Mouse (Mus musculus): ENCODE measurements around the gene Plpp1.

Plpp1 gene

DNA sequence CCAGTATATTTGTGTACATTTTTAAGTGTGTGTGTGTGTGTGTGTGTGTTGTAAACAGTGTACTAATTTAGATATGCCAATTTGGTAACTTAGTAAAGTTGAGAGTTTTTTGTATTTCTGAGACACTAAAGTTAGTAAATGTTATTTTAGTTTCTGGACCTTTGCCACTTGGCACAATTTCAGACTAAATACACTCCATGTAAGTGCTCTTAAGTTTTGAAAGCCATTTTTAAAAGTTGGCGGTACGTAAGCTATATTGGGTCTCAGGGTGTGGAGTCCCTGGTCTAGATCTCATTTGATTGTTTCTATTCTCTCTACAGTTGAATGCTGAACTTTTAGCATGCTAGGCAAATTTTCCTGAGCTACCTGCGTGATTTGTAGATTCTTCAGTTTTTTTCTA, 17.5 kb downstream of the Plpp1 start:
- DNase-seq, result no peak

DNA sequence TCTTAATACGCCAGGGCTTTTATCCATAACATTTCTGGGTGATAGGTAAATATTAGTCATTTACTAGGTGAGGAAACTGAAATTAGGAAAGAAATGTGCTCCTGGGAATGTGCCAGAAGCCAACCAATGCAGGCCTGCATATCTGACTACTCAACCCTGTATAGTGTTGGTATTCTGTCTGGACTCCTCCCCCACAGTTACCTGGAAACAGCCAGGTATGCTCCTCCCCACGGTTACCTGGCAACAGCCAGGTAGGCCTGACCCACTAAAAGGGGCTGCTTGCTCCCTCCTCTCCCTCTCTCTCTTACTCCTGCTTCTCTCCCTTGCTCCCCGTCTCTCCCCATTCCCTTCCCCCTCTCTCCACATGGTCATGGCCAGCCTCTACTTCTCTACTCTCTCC, 21.8 kb downstream of the Plpp1 start:
- DNase-seq, result no peak

DNA sequence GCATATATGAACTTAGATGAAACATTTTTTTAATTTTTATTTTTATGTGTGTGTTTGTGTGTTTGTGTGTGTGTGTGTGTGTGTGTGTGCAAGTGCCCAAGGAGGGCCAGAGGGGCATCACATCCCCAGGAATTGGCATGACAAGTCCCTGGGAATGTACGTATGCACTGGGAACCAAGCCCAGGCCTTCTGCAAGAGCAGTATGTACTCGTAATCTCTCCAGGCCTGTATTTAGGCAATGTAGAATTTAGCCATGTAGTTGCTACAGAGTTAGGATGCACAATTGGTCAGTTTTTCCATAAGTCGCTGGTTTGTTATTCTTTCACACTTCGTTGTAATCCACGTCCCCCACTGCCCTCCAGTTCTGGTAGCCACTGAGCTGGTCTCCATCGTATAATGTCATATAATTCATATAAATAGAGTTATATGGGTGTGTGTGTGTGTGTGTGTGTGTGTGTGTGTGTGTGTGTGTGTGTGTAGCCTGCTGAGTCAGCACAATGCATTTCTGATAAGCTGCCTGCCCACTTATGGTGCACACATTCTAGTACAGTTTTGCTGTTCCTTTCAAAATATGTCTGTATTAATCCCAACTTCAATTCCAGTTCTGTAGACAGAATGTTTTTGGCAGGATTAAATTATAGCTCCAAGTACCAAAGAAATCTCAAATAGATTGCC, 22.8 kb downstream of the Plpp1 start:
- DNase-seq, result no peak

DNA sequence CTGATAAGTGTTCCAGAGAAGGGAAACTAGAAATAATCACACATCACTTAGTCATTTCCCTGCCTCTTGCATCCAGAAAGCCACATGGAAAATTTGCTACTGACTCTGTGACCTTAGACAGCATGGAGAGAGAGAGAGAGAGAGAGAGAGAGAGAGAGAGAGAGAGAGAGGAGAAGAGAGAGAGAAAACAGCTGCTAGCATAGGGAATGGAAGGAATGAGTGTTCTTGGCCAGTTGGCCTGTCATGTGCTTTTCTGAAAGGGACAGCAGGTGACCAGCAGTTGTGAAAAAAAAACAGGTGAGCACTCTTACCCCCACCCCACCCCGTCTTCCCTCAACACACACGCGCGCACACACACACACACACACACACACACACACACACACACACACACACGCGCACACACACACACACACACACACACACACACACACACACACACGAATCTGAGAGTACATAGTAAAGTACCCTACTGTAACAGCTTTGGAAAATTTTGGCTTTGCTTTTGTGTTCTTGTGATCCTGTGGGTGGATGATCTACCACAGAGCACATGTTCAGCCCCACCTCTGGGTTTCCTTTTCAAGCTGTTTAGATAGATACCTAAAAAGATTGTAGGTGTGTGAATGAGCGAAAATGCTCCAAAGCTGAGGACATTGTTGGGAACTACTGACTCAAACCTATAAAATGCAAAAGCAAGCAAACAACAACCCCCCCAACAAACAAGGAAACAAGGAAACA, 23.5 kb downstream of the Plpp1 start:
- no peak for DNase-seq

DNA sequence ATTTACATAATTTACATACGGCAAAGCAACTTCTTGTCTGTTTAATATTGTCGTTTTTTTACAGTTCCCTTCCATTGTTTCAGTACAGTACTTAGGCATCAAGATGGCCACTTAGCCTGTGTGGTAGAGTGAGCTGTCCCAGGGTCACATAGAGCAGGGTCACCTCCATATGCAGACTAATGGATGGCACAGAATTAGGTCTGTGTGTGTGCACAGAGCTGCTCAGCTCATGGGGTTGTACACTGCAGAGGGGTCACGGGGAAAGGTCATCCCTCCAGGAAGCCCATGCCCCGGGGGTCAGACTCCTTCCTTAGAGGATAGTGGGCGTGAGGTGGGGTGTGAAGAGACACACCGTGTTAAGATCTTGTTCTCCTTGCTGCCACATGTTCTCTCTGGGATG, 24.9 kb downstream of the Plpp1 start:
- no peak for DNase-seq

DNA sequence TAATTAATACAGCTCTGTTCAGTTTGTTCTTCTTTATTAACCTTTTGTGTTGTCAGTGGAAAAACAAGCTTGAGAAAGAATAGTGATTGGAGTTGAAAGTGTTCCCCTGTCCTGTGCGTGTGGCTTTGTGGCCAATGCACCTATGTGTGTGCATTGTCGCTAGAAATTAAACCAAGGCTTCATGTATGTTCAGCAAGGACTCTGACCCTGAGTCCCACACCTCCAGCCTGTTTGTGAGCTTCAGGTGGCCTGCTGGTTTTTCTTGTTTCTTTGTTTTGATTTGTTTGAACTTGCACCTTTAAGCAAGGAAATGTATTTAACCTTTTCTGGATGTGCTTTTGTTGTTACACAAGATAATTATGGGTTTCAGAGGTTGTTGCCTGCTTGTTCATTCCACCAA, 29.0 kb downstream of the Plpp1 start:
- no peak for DNase-seq

DNA sequence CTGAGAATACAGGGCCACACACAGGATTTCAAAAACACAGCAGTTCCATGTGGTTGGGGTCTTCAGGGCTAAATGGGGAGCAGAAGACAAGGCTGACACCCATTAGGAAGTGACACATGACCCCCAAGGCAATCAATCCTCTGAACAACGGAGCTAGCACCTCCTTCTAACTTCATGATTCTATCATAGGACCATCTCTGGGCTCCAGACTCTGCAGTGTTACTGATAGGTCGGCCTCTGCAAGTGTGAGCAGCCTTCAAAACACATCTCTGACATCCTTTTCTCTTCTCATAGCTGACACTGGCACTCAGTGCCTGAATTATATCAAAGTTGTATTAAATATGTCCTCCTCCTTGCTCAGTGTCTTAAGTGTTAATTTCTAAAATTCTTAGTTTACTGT, 32.0 kb downstream of the Plpp1 start:
- DNase-seq, result no peak

DNA sequence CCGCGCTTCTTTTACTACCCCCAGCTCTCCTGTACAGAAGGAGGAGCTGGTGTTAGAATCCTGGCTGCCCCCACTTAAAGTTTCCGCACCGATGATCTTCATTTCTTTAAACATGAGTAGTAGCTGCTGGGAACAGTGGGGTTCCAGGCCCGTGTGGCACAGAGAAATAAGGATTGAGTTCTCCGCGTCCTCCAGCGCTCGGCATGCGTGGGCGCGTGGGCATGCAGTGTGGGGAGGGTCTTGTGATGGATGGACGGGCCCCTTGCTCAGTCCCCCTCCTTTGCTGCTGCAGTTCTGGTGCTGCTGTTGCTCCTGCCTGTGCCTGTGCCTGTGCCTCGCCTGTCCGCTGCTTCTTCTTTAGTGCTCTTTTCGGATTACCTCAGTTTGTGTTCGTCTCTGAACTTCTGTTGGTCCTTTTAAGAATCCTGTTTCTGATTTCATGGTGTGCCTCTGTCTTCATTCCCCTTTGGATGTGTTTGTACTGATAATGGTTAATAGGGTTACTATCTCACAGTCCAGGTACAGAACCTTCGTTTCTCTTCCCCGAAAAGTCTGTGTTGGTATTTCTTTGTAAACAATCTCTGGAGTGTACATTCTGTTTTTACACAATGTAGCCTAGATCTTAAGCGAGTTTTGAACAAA, 32.8 kb downstream of the Plpp1 start:
- no peak for DNase-seq

DNA sequence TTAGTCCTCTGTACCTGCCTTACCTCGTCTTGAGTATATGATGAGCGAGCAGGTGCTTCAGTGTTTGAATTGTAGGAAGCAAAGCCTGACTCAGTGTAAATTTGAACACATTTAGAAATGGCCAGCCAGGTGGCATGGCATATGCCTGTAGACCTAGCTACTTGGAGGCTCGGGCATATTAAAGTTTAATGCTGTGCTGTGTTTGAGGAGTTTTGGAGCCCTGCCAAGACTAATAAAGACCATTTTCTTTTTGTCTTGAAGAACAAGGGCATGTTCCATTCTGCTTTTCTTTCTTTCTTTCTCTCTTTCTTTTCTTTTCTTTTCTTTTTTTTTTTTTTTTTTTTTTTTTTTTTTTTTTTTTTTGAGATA, 33.3 kb downstream of the Plpp1 start:
- no peak for DNase-seq

DNA sequence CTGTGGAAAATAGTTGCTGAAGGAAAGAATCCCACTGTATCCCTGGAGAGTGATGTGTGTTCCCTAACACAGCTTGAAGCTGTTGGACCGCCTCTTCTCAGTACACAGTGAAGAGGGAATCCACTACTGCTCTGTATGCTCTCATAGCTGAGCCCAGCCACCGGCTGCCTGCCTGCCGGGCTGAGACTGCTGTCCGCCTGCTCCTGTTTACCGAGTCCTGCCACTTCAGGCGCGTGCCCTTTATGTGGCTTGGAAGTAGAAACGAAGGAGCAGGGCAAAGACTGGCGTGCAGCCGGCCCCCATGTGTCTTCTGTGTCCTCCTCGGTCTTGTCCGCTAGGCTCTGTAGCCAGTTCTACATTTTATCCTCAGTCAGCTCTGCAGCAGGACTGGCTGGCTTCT, 34.5 kb downstream of the Plpp1 start:
- no peak for DNase-seq

DNA sequence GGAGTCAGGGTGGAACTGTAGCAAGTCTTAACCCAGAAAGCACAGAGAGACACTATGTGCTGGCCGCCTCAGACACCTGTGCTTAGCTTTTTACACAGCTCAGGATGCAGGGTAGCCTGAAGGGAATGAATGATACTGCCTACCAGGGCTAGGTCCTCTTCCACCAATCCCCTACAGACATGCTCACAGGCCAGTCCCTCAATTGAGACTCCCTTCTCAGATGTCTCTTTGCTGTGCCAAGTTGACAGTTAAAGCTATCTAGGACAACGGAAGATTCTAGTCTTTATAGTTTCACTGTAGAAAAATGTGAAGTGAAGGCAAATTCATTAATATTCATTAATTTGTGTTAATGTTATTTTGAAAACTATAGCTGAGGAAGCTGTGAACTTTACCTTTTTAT, 36.4 kb downstream of the Plpp1 start:
- no peak for DNase-seq

DNA sequence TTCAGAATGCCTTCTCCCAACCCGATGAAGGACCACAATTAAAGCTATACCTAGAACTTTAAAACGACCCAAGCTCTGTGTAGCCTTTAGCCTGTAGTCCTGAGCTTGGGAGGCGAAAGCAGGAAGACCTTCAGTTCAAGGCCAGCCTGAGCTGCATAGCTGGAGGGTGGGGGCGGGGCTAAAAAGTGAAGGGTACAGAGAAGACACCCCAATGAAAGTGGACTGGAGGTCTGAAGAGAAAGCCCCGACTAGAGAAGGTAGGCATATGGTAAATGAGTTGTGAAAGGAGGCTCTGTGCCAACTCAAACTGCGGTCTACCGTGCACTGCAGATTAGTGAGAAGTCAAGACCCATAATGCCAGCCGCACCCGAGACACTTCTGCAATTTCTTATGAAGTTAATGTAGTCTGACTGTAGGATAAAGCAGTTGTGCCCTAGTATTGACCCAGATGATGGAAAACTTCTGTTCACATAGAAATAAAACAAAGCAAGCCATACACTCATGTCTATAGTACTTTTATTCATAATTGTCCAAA, 37.1 kb downstream of the Plpp1 start:
- DNase-seq, result no peak

DNA sequence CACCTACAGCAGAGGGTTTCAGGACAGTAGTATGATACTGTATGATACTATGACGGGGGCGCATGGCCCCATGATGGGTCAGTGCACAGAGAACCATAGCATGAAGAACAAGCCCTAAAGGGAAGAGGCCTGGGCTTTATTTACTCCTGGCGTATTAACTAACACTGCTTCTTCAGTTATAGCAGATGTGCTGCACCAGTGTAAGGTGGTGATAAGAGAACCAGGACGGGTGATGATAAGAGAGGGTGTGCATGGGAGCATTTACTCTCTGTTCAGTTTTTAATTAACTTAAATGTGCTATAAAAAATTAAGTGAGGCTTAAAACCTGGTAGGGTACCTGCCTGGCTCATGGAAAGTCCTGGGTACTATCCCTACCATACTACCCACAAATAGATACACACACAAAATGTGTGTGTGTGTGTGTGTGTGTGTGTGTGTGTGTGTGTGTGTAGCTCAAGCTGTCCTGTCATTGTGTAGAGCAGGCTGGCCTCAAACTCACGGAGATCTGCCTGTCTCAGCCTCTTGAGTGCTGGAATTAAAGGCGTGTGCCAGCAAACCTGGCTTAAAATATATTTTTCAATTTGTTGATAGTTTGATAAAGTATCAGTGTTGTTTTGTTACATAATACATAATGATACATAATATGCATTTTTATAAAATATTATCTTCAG, 38.1 kb downstream of the Plpp1 start:
- DNase-seq, result no peak

DNA sequence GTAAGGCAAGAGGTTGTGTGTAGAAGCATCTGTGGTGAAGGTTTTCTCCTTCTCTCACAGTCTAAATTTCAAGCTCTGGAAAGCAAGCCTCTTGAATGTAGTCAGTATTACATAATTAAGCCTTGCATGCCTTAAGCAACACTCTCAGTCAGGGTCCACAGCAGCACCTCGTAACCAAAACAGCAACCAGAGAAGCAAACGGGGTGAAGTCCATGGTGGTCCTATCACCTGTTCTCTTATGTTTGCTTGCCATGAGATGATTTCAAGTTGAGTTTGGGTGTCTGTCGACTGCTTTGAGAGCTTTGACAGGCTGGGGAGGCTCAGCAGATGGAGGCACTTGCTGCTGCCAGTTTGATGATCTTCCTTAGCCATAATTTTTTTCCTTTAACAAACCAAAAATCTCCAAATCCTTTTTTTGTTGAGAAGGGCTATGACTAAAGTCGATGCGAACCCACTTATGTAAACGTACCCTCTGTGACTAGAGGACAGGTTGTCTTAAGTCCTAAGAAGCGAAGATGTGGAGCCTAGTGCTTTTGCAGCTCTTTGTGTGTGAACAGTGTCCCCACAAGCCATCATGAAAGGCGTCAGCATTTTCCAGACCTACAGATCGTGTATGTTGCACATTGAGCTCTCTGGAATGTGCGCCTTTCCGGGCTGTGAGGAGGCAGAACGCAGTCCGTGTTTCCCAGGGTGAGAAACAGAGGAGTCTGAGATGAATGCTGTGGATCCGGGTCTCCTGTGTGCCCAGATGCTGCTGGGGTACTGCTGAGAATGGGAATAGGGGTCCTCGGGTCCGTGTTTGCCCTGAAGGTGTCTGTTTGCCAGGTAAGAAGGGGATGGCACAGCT, 39.9 kb downstream of the Plpp1 start:
- DNase-seq, result peak; percentile 45

DNA sequence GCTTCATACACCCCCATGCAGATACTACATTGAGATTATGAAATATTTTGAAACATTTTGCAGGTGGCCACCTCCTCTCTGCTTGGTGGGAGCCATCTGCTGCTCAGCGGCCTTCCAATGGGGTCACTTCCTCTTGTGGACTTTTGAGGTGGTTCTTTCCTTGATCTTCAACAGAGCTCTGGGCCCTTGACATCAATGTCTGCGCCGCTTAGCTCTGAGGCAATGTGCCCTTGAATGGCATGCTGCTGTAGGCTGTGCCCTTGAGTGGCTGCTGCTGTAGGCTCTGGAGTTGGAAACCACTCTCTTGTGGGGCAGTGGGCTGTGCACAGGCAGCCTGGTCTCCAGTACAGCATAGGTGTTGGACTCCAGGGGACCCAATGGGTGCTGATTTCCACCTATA, 45.3 kb downstream of the Plpp1 start:
- DNase-seq, result no peak

DNA sequence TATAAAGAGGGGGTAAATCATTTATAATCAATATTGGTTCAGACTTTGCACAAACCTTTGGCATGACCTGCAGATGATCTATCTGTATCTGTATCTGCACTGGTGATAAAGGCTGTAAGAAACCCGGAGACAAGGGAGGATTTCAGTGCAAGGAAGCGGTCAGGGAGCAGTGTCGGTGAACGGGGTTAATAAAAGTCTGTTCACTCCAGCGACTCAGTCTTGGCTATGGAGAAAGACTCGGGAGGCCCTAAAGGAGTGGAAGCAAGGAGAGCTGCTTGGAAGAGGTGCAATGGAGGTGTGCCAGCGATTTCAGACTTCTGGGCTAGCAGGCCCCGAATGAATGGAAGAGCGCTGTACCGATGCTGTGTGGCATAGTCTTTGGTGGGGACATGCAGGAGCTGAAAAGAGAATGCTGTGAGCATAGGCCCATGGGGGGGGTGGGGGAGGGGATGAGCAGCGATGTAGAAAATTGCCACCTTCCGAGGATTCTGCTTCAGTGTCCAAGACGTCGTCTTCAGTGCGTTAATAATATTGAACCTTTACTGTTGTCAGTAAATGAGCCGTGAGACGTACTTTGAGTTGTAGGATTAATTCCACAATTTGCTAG, 53.2 kb downstream of the Plpp1 start:
- DNase-seq, result no peak

DNA sequence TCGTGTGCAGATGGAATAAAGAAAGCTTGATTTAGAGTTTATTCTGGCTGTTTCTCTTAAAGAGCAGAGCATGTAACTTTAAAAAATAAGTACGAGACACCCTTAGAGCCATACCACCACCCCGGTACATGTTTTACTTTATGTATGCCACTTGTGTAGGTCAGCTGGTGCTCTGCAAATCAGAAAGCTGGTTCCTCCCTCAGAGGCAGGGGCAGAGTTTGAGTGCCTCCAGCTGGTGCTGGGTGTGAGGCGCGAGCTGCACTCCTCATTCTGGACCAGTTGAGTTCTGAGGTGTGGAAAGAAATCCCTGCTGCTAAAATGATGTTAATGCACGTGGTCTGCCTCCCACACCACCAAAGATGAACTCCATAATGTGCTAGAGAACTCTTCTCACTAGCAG, 53.8 kb downstream of the Plpp1 start:
- DNase-seq, result no peak

DNA sequence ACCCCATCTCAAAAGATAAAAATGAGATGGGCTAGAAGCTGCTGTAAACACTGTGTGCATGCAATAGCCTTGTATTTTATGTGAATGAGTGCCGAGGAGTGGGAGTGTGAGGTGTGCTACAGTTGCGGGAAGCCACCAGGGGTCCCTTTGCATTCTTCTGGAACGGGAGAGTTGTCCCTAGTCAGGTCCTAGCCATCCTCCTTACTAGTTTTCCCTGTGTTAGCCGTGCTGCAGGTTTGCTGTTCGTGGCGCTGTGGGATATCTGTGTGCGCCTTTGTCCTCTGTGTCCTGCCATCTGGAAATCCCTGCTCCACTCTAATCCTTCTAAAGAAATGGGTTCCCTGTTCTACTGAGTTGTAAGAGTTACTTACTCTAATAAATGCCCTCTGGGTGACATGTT, 57.3 kb downstream of the Plpp1 start:
- no peak for DNase-seq

DNA sequence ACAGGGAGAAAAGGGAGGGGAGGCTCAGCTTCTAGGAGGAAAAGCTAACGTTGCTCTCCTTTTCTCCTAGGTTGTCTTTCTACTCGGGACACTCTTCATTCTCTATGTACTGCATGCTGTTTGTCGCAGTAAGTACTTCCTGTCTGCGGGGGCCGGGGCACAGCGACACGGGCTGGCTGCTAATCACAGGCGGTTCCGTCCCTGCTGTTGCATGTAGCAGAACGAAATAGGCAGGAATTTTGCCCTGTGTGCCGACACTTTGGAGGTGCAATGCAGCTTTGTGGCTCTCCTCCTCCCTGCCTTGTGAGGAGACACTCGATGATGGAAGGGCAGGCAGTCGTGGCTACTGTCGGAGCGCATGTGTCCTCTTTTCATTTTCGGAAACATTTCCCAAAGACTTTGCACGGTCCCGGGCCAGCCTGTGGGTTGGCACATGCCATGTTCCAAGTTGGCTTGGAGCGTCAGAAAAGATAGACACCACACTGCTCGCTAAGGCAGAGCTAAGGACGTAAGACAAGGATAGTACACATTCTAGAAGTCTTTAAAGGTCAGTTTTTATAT, 59.1 kb downstream of the Plpp1 start:
- no peak for DNase-seq

DNA sequence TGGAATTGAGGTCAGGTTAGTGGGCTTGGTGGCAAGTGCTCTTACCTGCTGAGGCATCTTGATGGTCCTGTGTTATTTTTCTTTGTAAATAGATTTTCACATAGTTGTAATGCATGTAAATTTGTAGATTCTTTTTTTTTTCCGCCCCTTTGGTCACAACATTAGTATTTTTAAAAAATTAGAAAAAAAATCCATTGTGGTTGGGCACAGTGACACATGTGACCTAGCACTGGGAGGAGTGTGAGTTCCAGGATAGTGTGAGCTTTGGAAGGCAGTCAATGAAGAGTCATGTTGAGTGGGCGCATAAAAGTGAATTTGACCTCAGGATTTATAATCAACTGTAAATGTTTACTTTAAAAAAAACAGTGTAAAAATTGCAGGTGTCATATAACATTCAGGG, 59.8 kb downstream of the Plpp1 start:
- no peak for DNase-seq

DNA sequence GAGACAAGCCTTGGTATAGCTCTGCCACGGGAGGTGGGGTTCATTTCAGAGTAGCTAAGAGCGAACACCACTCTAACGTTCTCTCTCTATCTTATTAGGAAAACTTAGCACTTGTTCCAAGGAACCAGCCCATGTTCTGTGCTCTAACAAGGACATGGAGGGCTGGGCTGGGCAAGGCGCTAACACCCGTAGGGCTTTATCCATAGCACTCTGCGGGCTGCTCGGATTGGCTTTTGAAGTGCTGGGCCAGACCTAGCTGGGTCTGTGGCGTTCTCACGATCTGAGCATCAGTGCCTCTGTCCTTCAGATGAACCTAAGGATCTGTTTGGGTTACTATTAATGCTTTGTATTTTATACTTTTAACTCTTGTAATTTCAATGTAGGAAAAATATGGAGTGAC, 60.3 kb downstream of the Plpp1 start:
- DNase-seq, result no peak

DNA sequence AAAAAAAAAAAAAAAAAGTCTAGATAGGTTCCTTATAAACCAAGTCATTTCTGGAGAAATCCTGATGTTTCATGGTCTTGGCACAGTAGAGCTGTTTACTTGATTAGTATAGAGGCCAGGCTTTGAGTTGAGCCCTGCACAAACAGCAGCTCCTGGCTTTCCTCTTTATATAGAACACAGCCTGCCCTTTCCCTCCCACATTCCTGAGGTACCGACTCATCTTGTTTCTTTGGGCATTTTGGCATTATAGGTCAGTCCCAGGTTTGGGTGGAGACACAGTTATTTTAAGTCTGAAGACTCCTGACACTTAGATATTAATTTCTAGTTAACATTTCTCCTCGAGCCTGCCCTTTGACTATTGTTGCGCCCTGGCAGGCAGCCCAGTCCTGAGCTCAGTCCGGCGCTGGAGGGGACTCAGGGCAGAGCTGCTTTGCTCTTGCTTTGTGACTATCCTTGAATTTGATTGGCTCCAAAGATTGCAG, 61.3 kb downstream of the Plpp1 start:
- DNase-seq, result no peak
